Mouse (Mus musculus): Measurements from ENCODE around the gene Mthfd2l. TPM values are rescaled to one million over a fixed set of nuclear protein-coding genes. Genes with fewer than 3 reads are reported as not detected.

The Mthfd2l gene
- total RNA-seq, 2 experiments from 2014 or later = 8.2 to 10.1 TPM

DNA sequence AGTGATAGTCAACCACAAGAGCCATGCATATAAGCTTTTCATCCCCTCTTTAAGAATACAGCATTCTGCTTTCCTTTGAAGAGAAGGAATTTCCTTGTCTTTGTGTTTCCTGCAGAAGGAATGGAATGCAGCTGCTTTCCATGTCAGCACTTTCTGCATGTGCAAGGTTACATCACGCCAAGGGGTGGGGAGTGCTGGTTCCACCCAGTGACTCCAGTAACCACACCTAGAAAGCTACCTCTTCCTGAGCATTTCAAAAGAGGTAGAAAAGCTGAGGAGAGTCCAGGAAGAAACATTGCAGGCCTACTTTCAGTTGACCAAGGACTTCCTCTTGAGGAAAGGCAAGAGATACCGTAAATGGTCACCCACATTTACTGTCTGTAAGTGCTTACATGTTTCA, 104.4 kb downstream of the Mthfd2l start:
- DNase-seq = no peak
- intact Hi-C loops (cut with DNase I; ENCODE audit: low total_unique reads) = no loop called here

DNA sequence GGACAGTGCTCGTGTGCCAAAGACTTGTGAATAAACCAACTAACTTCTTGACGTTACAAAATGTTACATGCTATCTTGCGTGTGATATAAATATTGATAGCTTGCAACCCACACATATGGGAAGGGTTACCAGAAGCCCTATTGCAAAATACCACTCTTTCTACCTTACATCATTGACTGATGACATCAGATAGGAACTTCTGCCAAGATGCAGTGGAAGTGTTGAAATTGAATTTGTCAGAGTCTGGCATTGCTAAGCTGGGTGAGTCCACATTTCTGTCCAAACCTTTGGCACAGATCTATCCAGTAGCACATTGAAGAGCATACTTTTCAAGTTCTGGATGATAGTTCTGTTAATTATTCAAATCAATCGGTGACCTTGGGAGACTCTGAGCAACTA, 105.7 kb downstream of the Mthfd2l start:
- no peak for DNase-seq
- intact Hi-C loops (cut with DNase I; ENCODE audit: low total_unique reads) = no loop called here

DNA sequence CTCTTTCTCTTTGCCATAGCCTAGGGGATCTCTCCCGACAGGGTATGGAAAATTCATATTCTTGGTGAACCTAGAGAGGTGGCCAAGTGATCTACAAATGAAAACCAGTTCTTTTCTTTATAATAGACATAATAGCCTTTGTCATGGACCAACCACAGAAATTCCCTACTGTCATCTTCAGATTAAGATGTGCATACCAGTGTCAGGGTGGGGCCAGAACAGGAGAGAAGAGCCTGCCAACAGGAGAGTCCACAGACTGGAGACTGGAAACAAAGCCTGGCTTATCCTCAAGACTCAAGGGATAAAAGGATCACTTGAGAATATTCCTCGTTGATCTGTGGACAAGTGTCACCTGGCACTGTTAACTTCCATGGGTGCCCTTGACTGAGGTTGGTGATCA, 106.8 kb downstream of the Mthfd2l start:
- intact Hi-C loops (cut with DNase I; ENCODE audit: low total_unique reads) = no loop called here
- no peak for DNase-seq

- DNase-seq = no peak
- intact Hi-C loops (cut with DNase I; ENCODE audit: low total_unique reads) = no loop called here
Observed at GRCm38 (mm10) chr5:91038547-91038946, 107.6 kb downstream of the Mthfd2l start.

- intact Hi-C loops (cut with DNase I; ENCODE audit: low total_unique reads) = no loop called here
- no peak for DNase-seq
Observed at GRCm38 (mm10) chr5:91038963-91039362, 108.0 kb downstream of the Mthfd2l start.

DNA sequence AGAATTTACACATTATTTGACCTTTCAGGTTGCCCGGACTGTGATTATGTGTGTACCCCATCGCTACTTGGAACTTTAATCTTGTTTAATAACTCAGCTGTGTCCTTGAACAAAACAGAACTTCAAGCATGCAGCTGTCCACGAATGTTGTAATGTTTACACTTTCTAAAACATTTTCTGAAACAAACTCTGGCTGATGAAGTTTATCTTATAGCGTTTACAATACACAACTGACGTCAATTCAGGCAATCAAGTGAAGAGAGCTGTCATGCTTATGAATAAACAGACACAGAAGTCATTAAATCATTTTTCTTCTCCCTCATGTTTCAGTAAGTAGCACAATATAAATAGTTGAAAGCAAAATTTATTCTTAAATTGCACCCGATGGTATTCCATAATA, 117.1 kb downstream of the Mthfd2l start:
- intact Hi-C loops (cut with DNase I; ENCODE audit: low total_unique reads) = no loop called here
- DNase-seq = no peak

- intact Hi-C loops (cut with DNase I; ENCODE audit: low total_unique reads) = no loop called here
- DNase-seq = no peak
Observed at GRCm38 (mm10) chr5:91048397-91048796, 117.5 kb downstream of the Mthfd2l start.

Other genes starting within 250 kb of the Mthfd2l start
- not detected for gene Cxcl5, start 171.8 kb upstream of the Mthfd2l start, total RNA-seq (2021)
- 1 to 10 TPM in 1 of 2 experiments, under 1 TPM in 1; 0.42 to 1.3 TPM for gene Ppbp, start 162.6 kb upstream of the Mthfd2l start, total RNA-seq (2021)
- 10 to 100 TPM; 18.7 to 23.7 TPM for gene Pf4, start 158.7 kb upstream of the Mthfd2l start, total RNA-seq (2021)
- gene Cxcl3, start 145.0 kb upstream of the Mthfd2l start, total RNA-seq (2021) = not detected
- not detected for gene Cxcl15, start 136.6 kb upstream of the Mthfd2l start, total RNA-seq (2021)
- gene Cxcl1, start 39.9 kb upstream of the Mthfd2l start, total RNA-seq (2021) = under 1 TPM in 1 of 2 experiments, not detected in 1; 0.11 TPM
- not detected for gene Cxcl2, start 27.2 kb upstream of the Mthfd2l start, total RNA-seq (2021)
- under 1 TPM; 0.27 to 0.41 TPM for gene Epgn, start 96.3 kb downstream of the Mthfd2l start, total RNA-seq (2021)
- not detected for gene Ereg, start 143.5 kb downstream of the Mthfd2l start, total RNA-seq (2021)
- not detected for gene Areg, start 208.5 kb downstream of the Mthfd2l start, total RNA-seq (2021)